Mouse (Mus musculus): ENCODE measurements at regions not wholly inside any gene's neighbourhood (a gene's known extent, or its start where the extent isn't known, plus 50 kb on each side); places are given as distances from the start of the nearest gene placed in this dataset.
A peak's percentile ranks its signal among the peaks of the same experiment; 100 is the strongest.

DNA sequence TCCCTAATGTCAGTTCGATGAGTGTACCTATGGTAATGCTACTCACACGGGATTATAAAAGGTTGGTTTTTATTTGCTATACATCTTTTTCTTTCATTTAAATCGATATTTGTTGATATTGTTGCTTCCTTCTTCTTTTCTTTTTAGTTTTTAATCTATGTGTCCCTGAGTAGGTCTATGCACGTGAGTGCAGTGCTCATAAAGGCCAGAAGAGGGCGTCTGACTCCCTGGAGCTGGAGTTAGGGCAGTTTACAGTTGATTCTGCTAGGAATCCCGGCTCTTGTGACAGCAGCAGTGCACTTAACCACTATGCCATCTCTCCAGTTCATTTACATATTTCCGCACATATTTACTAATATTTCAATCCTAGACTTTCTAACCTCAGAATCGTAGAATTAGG is 275.0 kb upstream of the Pabpc6 start:
- TF ChIP-seq CTCF (IDR thresholded peaks at IDR 0.05; ENCODE audit: low read depth, low read length) (peak; percentile 63), POLR2A (IDR thresholded peaks at IDR 0.05; ENCODE audit: insufficient read depth, low read length) (no peak), EP300 (IDR thresholded peaks at IDR 0.05; ENCODE audit: insufficient read depth, low read depth, low read length) (no peak)

Data from ES-Bruce4 (cell line).